Mouse (Mus musculus): Measurements from ENCODE around the gene S100a7a.

Gene S100a7a

GRCm38 (mm10) chr3:90627807-90628206 is 26.0 kb upstream of the S100a7a start:
- DNase-seq (ENCODE audit: low read depth, low spot score), result peak; percentile 87

DNA sequence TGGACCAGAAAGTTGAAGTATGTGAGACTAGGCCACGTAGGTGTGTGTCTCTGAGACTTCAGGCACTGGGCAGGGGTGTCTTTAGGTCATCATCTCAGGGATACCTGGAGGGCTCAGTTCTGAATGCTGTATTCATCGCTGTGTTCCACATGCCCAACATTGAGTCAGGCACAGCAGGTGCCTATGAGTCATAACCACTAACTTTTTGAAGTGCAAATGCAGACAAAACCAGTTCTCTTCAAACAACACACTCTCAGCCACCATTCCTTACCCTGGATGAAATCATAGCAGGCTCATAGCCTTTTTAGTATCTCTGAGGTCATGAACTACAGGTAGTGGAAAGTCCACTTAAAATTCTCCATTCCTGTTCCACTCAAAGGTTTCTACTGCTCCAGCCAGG is 24.5 kb upstream of the S100a7a start:
- no peak for DNase-seq (ENCODE audit: low read depth, low spot score)

- no peak for DNase-seq (ENCODE audit: low read depth, low spot score)
These were observed 21.8 kb upstream of the S100a7a start for GRCm38 (mm10) chr3:90631984-90632383.

DNA sequence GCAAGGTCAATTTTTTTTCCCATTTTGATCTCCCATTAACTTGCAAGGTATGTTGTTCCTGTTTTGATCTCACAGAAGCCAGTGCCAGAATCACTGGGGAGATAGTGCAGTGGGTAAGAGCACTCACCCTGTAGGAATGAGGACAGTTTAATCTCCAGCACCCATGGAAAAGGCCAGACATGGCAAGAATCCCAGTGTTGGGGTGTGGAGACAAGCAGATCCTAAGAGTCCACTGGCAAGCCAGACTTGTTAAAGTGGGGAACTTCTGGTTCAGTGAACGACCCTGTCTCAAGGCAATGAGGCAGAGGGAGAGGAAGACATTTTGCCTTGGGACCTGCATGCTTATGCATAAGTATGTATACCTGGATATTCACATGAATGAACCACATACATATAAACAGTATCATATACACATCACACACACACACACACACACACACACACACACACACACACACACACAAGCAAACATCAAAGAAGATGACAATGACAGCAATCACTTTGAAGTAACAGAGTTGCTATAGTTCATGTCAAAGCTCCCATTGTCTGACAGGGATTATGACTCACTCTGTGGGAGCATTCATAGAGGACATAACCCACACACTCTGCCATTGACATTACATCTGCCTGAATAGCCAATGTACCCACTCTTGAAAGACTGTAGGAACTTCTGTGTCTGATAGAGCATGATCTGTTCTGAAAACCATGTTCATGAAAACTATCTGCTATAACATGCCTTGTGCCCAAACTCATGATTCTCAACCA is 15.1 kb upstream of the S100a7a start:
- peak; percentile 59 for DNase-seq (ENCODE audit: low read depth, low spot score)

DNA sequence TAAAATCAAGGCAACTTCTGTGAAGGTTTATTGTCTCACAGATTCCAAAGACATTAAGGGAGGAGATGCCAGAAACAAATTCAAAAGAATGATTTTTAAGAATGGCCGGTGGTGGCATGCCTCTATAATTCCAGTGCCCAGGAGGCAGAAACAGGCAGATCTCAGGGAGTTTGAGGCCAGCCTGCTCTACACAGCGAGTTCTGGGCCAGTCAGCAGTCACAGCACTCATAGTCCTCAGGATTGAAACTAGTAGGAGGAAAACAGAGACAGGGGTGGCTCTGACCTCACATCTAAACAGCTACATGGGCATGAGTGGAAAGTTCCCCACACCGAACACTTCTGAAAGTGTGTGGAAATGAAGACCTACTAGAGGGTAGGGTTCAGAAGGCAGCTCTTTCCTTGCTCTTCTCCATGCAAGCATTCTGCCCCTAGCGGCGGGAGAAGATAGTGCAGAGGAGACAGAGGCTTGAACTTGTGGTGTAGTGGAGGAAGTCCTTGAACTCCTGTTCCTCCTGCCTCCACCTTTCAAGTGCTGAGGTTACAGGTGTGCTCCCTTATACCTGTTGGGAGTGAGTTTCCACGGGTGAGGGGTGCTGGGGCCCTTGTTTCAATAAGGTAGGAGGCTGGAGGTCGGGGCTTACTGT is 14.2 kb upstream of the S100a7a start:
- no peak for DNase-seq (ENCODE audit: low read depth, low spot score)

GRCm38 (mm10) chr3:90640981-90641380 is 12.8 kb upstream of the S100a7a start:
- DNase-seq (ENCODE audit: low read depth, low spot score), result peak; percentile 64

DNA sequence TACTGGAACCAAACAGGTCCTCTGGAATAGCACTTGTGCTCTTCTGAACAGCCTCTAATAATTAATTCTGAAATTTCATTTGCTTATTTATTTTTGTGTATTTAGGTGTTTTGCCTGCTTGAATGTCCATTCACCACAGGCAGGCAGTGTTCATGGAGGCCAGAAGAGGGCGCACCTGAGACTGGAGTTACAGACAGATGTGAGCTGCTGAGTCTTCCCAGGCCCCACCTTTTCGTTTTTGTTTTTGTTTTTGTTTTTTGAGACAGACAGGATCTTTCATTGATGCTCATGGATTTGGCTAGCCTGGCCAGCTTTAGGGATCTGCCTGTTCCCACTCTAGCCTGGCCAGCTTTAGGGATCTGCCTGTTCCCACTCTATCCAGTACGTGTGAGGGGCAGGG is 9.6 kb upstream of the S100a7a start:
- DNase-seq (ENCODE audit: low read depth, low spot score), result peak; percentile 77

DNA sequence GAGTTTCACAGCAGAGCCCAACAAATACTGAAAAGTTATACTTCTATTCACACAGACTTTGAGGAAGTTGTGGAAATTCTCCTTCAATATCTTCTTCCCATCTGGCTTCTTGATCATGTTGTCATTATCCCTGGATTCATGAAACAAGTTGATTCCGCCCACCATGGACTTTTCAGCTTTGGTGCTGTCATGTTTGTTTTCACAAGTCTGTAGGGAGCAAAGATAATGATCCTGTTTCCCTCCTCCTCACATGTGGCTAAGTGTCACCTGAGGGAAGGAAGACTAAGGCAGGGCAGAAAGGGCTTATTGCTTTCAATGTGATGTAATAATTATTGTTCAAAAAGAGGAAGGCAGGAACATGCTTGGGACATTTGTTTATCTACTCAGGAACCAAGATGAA is 6.5 kb upstream of the S100a7a start:
- no peak for DNase-seq (ENCODE audit: low read depth, low spot score)

DNA sequence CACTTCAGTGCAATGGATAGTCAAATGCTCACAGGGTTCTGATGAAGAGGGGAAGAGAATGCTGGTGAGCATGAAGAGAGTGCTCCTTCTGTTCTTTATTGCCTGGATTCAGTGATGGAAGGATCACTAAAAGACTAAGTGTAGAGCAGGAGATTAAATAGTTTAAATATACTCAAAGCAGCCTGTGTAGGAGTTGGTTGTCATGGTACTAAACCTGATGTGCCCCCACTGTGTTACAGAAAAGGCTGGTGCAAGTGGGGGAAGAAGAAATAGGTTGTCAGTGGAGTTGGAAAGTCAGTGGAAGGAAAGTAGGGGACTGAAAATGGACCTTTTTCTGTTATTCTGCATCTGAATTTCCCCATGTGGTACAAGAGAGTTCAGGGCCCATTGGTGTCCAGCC is 4.8 kb upstream of the S100a7a start:
- no peak for DNase-seq (ENCODE audit: low read depth, low spot score)

- no peak for DNase-seq (ENCODE audit: low read depth, low spot score)
These were observed 4.0 kb upstream of the S100a7a start for GRCm38 (mm10) chr3:90649832-90650231.

DNA sequence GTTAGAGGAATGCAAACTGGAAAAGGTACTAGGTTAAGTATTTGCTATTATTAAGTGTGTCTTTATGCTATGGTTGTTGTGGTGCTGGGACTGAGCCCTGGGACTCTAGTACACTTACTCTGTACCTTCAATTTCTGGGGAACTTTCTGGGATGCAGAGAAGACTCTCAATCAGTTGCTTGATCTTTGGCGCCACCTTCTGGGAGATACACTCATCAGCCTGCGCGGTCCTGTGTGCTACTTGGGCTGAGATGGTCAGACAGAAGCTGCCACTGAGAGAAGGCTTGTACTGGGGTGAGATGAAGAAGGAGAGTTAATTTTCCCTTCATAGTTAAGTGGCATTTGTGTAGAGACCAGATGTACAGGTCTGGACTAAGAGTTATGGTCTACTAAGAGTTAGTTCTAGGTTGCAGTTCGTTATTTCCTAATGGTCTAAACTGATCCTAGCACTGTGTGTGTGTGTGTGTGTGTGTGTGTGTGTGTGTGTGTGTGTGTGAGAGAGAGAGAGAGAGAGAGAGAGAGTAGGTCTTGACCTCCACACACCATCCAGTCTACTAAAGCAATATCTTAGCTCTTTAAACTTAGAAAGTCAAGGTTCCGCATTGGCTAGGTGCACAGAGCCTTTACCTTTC is 824 bp upstream of the S100a7a start:
- peak; percentile 94 for DNase-seq (ENCODE audit: low read depth, low spot score)

DNA sequence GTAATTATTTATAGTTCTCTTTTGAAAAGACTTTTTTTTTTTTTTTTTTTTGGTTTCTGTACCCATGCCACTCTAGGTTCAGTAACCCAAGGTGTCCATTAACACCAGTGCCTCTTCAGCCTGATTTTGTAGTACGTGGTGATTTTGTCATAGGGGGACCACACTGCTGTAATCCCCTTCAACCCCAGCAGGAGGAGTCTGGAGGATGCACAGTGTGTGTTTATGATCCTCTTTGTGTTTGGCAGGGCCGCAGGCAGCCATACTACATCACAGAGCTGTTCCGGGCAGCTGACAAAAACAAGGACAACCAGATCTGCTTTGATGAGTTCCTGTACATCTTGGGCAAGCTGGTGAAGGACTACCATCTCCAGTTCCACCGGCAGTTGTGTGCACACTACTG is 3.6 kb downstream of the S100a7a start:
- peak; percentile 50 for DNase-seq (ENCODE audit: low read depth, low spot score)

- no peak for DNase-seq (ENCODE audit: low read depth, low spot score)
These were observed 5.7 kb downstream of the S100a7a start for GRCm38 (mm10) chr3:90659364-90660044.

DNA sequence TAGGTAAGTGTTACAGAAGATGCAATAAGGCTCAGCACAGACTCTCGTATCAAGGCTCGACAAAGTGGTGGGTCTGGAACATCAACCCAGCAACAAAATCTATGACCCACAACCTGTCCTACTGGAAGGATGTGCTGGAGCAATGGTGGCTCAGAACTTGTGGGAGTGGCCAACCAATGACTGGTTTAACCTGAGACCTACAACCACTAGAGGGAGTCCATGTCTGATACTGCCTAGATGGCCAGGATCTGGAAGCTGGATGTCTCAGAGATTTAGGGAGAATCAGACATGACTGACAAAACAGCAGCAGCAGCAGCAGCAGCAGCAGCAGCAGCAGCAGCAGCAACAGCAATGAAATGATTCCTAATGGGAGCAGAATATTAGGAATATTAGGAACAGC is 10.4 kb downstream of the S100a7a start:
- peak; percentile 78 for DNase-seq (ENCODE audit: low read depth, low spot score)

- DNase-seq (ENCODE audit: low read depth, low spot score), result peak; percentile 93
These were observed 15.0 kb downstream of the S100a7a start, which contains the start of gene S100a8 for GRCm38 (mm10) chr3:90668846-90669245. Gene S100a8 (plus strand): TSS chr3:90668978.

GRCm38 (mm10) chr3:90678656-90679055 is 24.8 kb downstream of the S100a7a start:
- no peak for DNase-seq (ENCODE audit: low read depth, low spot score)

DNA sequence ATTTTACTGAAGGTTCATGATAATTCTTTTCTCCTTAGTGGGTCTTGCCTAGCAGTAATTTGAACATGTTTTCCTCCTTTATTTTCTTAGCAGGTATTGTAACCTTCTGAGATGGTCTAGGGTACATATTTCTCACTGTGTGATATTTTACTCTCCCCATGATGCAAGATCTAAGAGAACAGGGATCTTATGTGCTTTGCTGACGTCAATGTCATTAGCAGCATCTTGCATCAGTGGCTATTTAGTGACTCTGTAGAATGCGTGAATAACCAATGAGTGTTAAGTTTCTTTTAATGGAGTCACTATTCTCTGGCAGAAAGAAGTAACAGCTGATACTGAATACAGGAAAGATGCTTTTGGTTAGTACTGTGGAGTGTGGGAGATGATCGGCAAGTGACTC is 30.1 kb downstream of the S100a7a start:
- no peak for DNase-seq (ENCODE audit: low read depth, low spot score)

- no peak for DNase-seq (ENCODE audit: low read depth, low spot score)
These were observed 33.0 kb downstream of the S100a7a start for GRCm38 (mm10) chr3:90686835-90687234.

DNA sequence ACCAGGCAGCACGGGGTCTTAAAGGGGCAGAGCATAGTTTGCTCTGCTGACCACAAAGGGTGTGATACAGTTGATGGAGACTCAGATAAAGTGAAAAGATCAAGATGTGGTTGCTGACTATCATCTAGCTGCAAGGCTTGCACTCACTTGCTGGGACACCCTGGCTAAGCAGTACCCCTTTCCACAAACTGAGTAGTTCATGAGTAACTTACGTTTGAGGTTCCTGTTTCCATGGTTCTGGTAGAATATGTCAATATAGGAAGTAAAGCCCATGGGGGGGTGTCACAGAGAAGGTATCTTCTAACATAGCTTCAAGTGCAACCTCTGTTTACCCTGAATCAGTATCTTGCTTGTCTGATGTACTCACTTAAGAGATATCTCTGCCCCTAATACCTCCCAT is 39.7 kb downstream of the S100a7a start:
- DNase-seq (ENCODE audit: low read depth, low spot score), result no peak

- DNase-seq (ENCODE audit: low read depth, low spot score), result no peak
These were observed 41.8 kb downstream of the S100a7a start, which contains the start of gene S100a9 for GRCm38 (mm10) chr3:90695613-90696012. Gene S100a9 (minus strand): TSS chr3:90695721.

DNA sequence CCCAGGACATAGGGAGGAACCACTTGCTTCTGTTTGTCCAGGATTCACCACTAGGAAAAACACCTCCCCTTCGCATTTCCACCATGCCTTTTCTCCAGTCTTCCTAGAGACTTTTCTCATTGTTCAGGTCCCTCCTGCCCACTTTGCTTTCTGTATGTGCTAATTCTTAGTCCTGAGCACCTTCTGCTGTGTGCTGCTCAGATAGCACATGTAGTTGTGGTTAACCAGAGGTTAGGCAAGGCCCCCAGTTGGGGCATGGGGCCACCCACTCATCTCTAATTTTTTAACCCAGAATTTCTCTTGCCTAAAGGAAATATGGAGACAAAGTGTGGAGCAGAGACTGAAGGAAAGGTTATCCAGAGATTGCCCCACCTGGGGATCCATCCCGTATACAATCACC is 48.4 kb downstream of the S100a7a start:
- no peak for DNase-seq (ENCODE audit: low read depth, low spot score)

Measured in 3T3-L1 (cell line).